Mouse (Mus musculus) limb, embryonic 11.5 days (tissue): ENCODE results near the gene Hapln2. TPM values are rescaled to one million over a fixed set of nuclear protein-coding genes. Genes with fewer than 3 reads are reported as not detected.

Source experiments
- ATAC-seq: fragments of 200-750 bp; cut with Nextera tagmentation; 2 replicates; pipeline ENCODE4 v1.8.0; 2017; ENCODE audit warnings: low read depth; ENCODE audit not compliant: insufficient number of reproducible peaks, low FRiP score, low TSS enrichment
- DNase-seq: peaks from one replicate; pipeline ENCODE4 v3.0.0-alpha.2; 2015; ENCODE audit warnings: low spot score
- H3K27ac ChIP-seq: fragments of 300-500 bp; sonication (generic); replicated peaks from 2 replicates; pipeline ENCODE4 v1.5.1; 2014; ENCODE audit warnings: low read depth, mild to moderate bottlenecking, low read length
- H3K27me3 ChIP-seq: fragments of 300-500 bp; sonication (generic); 2 replicates; pipeline ENCODE4 v1.6.1; 2014; ENCODE audit warnings: mild to moderate bottlenecking, low read length, mixed read lengths; ENCODE audit not compliant: control insufficient read depth, insufficient read depth
- H3K36me3 ChIP-seq: fragments of 300-500 bp; sonication (generic); 2 replicates; pipeline ENCODE4 v1.6.1; 2014; ENCODE audit warnings: mild to moderate bottlenecking, low read length, moderate library complexity, mixed read lengths; ENCODE audit not compliant: control insufficient read depth, insufficient read depth
- H3K4me1 ChIP-seq: fragments of 300-500 bp; sonication (generic); 2 replicates; pipeline ENCODE4 v1.6.1; 2014; ENCODE audit warnings: low read length, mixed read lengths; ENCODE audit not compliant: control insufficient read depth, insufficient read depth
- H3K4me2 ChIP-seq: fragments of 300-500 bp; sonication (generic); 2 replicates; pipeline ENCODE4 v1.6.1; 2014; ENCODE audit warnings: low read depth, mild to moderate bottlenecking, moderate library complexity; ENCODE audit not compliant: severe bottlenecking
- H3K4me3 ChIP-seq: fragments of 300-500 bp; sonication (generic); 2 replicates; pipeline ENCODE4 v1.5.1; 2014; ENCODE audit warnings: low read depth, low read length
- H3K9ac ChIP-seq: fragments of 300-500 bp; sonication (generic); 2 replicates; pipeline ENCODE4 v1.6.1; 2014; ENCODE audit warnings: mild to moderate bottlenecking, low read length
- H3K9me3 ChIP-seq: fragments of 300-500 bp; sonication (generic); 2 replicates; pipeline ENCODE4 v1.6.1; 2016; ENCODE audit warnings: low read length; ENCODE audit not compliant: control insufficient read depth
- WGBS: fragments of 180-500 bp; shearing (Covaris S2); extraction: QIAGEN DNeasy Blood & Tissue Kit; methylation state at CpG from one replicate; pipeline ENCODE4 v1.1.7; 2014; 5-methylcytosine and 5-hydroxymethylcytosine counted together
- polyA plus RNA-seq: library from polyadenylated mRNA; unstranded; fragments of >200 nt; fragmentation: Nextera tagmentation; extraction: Ambion mirVana; gene quantifications from 2 replicates; pipeline ENCODE4 v1.2.1, GENCODE M21; 2014

Hapln2 gene
- polyA plus RNA-seq, 1 experiment from 2014 or later, result 0.44 TPM

GRCm38 (mm10) chr3:87980728-87981127 is 46.7 kb downstream of the Hapln2 start:
- Histone ChIP-seq H3K27me3 (no peaks in the 10 kb centered on the region), H3K4me1 (peaks cover 19% of the 10 kb centered on the region), H3K36me3 (no peaks in the 10 kb centered on the region), H3K9ac (no peak overlapping the region), H3K9me3 (no peaks in the 10 kb centered on the region), H3K4me3 (no peak overlapping the region), H3K4me2 (no peak overlapping the region), H3K27ac (no peak overlapping the region)
- 53% methylated on average over 5 of the region's 5 CpGs for WGBS
- DNase-seq, result no peak
- no peak for ATAC-seq

GRCm38 (mm10) chr3:87980085-87980484 is 47.3 kb downstream of the Hapln2 start:
- DNase-seq, result no peak
- H3K4me1 ChIP-seq, result peaks cover 19% of the 10 kb centered on the region
- no peak overlapping the region for H3K4me2 ChIP-seq
- H3K9ac ChIP-seq, result no peak overlapping the region
- no peak for ATAC-seq
- H3K4me3 ChIP-seq, result no peak overlapping the region
- H3K9me3 ChIP-seq, result no peaks in the 10 kb centered on the region
- 55% methylated on average over 3 of the region's 3 CpGs for whole genome bisulfite sequencing
- H3K27ac ChIP-seq, result no peak overlapping the region; the same call in 1 of the 2 replicates
- no peaks in the 10 kb centered on the region for H3K36me3 ChIP-seq
- H3K27me3 ChIP-seq, result no peaks in the 10 kb centered on the region

GRCm38 (mm10) chr3:87979493-87979892 is 47.9 kb downstream of the Hapln2 start:
- Histone ChIP-seq H3K9ac (no peak overlapping the region), H3K36me3 (no peaks in the 10 kb centered on the region), H3K4me3 (no peak overlapping the region), H3K27ac (no peak overlapping the region; the same call in 1 of the 2 replicates), H3K27me3 (no peaks in the 10 kb centered on the region), H3K4me1 (peaks cover 23% of the 10 kb centered on the region), H3K9me3 (no peaks in the 10 kb centered on the region), H3K4me2 (no peak overlapping the region)
- ATAC-seq (no peak), DNase-seq (no peak)
- WGBS, result 79% methylated on average over 5 of the region's 5 CpGs

GRCm38 (mm10) chr3:87974381-87974987 is 52.9 kb downstream of the Hapln2 start:
- Histone ChIP-seq H3K9ac (no peak overlapping the region), H3K27me3 (peaks cover 19% of the 10 kb centered on the region), H3K27ac (no peak overlapping the region), H3K4me3 (no peak overlapping the region), H3K4me2 (peak overlapping the region; percentile 3; the same call in 1 of the 2 replicates), H3K36me3 (no peaks in the 10 kb centered on the region), H3K4me1 (peaks cover 42% of the 10 kb centered on the region), H3K9me3 (no peaks in the 10 kb centered on the region)
- no peak for ATAC-seq
- 12% methylated on average over 12 of the region's 12 CpGs for WGBS
- peak; percentile 32 for DNase-seq

- Histone ChIP-seq H3K9me3 (no peaks in the 10 kb centered on the region), H3K27ac (no peak overlapping the region), H3K9ac (no peak overlapping the region), H3K27me3 (peaks cover 19% of the 10 kb centered on the region), H3K36me3 (no peaks in the 10 kb centered on the region), H3K4me3 (no peak overlapping the region), H3K4me2 (peak overlapping the region; percentile 96; the same call in 1 of the 2 replicates), H3K4me1 (peaks cover 42% of the 10 kb centered on the region)
- DNase-seq, result no peak
- ATAC-seq, result no peak
- WGBS, result 35% methylated on average over 14 of the region's 14 CpGs
These were observed 53.6 kb downstream of the Hapln2 start for GRCm38 (mm10) chr3:87973593-87974380.

- ATAC-seq, result no peak
- WGBS, result 24% methylated on average over 5 of the region's 5 CpGs
- peak overlapping the region; percentile 96 for H3K4me2 ChIP-seq
- no peaks in the 10 kb centered on the region for H3K9me3 ChIP-seq
- peak; percentile 40 for DNase-seq
- no peak overlapping the region for H3K9ac ChIP-seq
- H3K27ac ChIP-seq, result no peak overlapping the region
- H3K27me3 ChIP-seq, result peaks cover 19% of the 10 kb centered on the region
- peak overlapping the region; percentile 49 for H3K4me3 ChIP-seq
- H3K36me3 ChIP-seq, result no peaks in the 10 kb centered on the region
- H3K4me1 ChIP-seq, result peaks cover 42% of the 10 kb centered on the region
These were observed 54.6 kb downstream of the Hapln2 start for GRCm38 (mm10) chr3:87972776-87973175.

GRCm38 (mm10) chr3:87972203-87972664 is 55.1 kb downstream of the Hapln2 start:
- Histone ChIP-seq H3K4me2 (peak overlapping the region; percentile 96), H3K9ac (peak overlapping the region; percentile 13; the same call in 1 of the 2 replicates), H3K27me3 (peaks cover 19% of the 10 kb centered on the region), H3K27ac (no peak overlapping the region), H3K4me1 (peaks cover 42% of the 10 kb centered on the region), H3K36me3 (no peaks in the 10 kb centered on the region), H3K4me3 (peak overlapping the region; percentile 49), H3K9me3 (no peaks in the 10 kb centered on the region)
- DNase-seq (peak; percentile 54), ATAC-seq (no peak)
- WGBS, result 9% methylated on average over 8 of the region's 8 CpGs
